Mouse (Mus musculus): ENCODE data around the gene Angel1. TPM values are rescaled to one million over a fixed set of nuclear protein-coding genes. Genes with fewer than 3 reads are reported as not detected.

The Angel1 gene
- polyA plus RNA-seq, 1 experiment = 2.4 TPM

GRCm38 (mm10) chr12:86686551-86687330 lies 39.5 kb downstream of the Angel1 start:
- TF ChIP-seq POLR2A (IDR thresholded peaks at IDR 0.05; ENCODE audit: low read depth, low read length) = no peak
- TF ChIP-seq CTCF (IDR thresholded peaks at IDR 0.05; ENCODE audit: extremely low read depth, insufficient read length, insufficient replicate concordance, low read depth, low read length) = no peak

DNA sequence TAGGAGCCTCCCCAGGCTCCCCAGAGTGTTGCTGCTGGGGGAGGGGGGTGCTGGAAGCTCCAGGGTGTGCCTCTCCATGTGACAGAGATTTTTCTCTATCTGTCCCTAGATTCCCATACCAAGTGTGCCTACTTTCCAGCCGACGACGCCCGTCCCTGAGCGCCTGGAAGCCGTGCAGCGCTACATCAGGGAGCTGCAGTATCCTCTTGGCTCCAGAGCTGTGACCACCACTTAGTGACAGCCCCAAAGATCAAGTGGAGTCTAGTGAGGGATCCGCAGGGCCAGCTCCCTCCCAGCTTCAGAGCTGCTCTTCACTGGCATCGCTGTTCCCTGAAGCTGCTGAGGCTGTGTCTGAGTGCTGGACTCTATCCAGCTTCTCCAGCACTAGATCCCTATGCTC lies 41.0 kb downstream of the Angel1 start:
- WGBS = 73% methylated on average over 9 of the region's 9 CpGs
- no peak for TF ChIP-seq POLR2A (IDR thresholded peaks at IDR 0.05; ENCODE audit: low read depth, low read length)
- TF ChIP-seq CTCF (IDR thresholded peaks at IDR 0.05; ENCODE audit: extremely low read depth, insufficient read length, insufficient replicate concordance, low read depth, low read length) = no peak
- no peaks in the 10 kb centered on the region for H3K4me1 ChIP-seq (ENCODE audit: control insufficient read depth, insufficient read depth, insufficient read length, low read length)

More at GRCm38 (mm10) chr12:86686551-86687330, 39.5 kb downstream of the Angel1 start:
- 53% methylated on average over 13 of the region's 13 CpGs for WGBS
- Histone ChIP-seq H3K4me1 (ENCODE audit: control insufficient read depth, insufficient read depth, insufficient read length, low read length) (no peaks in the 10 kb centered on the region), H3K36me3 (ENCODE audit: control insufficient read depth, insufficient read depth, low read length) (no peaks in the 10 kb centered on the region), H3K4me3 (ENCODE audit: low read depth, low read length) (no peak overlapping the region), H3K27me3 (ENCODE audit: control insufficient read depth, insufficient read depth, low read length) (no peaks in the 10 kb centered on the region), H3K27ac (ENCODE audit: insufficient read depth, low read depth, low read length) (no peak overlapping the region)

GRCm38 (mm10) chr12:86683698-86684097 lies 42.6 kb downstream of the Angel1 start:
- Histone ChIP-seq H3K27me3 (ENCODE audit: control insufficient read depth, insufficient read depth, low read length) (peaks cover 8% of the 10 kb centered on the region), H3K4me3 (ENCODE audit: low read depth, low read length) (no peak overlapping the region), H3K36me3 (ENCODE audit: control insufficient read depth, insufficient read depth, low read length) (no peaks in the 10 kb centered on the region), H3K4me1 (ENCODE audit: control insufficient read depth, insufficient read depth, insufficient read length, low read length) (0 out of 2 replicates have a peak, but pooled peaks cover 3% of the 10 kb centered on the region), H3K27ac (ENCODE audit: insufficient read depth, low read depth, low read length) (no peak overlapping the region)
- 63% methylated on average over 7 of the region's 7 CpGs for WGBS
- TF ChIP-seq POLR2A (IDR thresholded peaks at IDR 0.05; ENCODE audit: low read depth, low read length) = no peak
- TF ChIP-seq CTCF (IDR thresholded peaks at IDR 0.05; ENCODE audit: extremely low read depth, insufficient read length, insufficient replicate concordance, low read depth, low read length) = no peak

More for the DNA sequence above, 41.0 kb downstream of the Angel1 start:
- Histone ChIP-seq H3K36me3 (ENCODE audit: control insufficient read depth, insufficient read depth, low read length) (no peaks in the 10 kb centered on the region), H3K4me3 (ENCODE audit: low read depth, low read length) (no peak overlapping the region), H3K27me3 (ENCODE audit: control insufficient read depth, insufficient read depth, low read length) (no peaks in the 10 kb centered on the region), H3K27ac (ENCODE audit: insufficient read depth, low read depth, low read length) (no peak overlapping the region)

DNA sequence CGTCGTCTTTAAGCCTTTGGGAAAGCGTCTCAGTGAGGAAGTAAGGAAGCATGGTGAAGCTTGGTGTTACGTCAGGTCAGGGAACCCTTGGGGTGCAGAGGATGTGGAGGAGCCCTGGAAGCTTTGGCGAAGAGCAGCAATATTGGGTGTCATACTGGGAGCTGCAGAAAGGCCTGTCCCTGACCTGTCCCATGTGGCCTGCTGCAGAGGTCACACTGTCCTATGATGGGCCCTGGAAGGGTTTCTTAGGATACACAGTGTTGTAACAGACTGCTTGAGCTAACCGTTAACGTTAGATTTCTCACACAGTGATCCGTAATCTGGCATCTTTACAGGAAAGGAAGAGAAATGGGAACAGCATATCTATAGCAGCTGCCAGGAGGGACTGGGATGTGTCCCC lies 44.1 kb downstream of the Angel1 start:
- Histone ChIP-seq H3K27ac (ENCODE audit: insufficient read depth, low read depth, low read length) (no peak overlapping the region), H3K4me1 (ENCODE audit: control insufficient read depth, insufficient read depth, insufficient read length, low read length) (0 out of 2 replicates have a peak, but pooled peaks cover 3% of the 10 kb centered on the region), H3K36me3 (ENCODE audit: control insufficient read depth, insufficient read depth, low read length) (no peaks in the 10 kb centered on the region), H3K27me3 (ENCODE audit: control insufficient read depth, insufficient read depth, low read length) (peaks cover 14% of the 10 kb centered on the region), H3K4me3 (ENCODE audit: low read depth, low read length) (no peak overlapping the region)
- 75% methylated on average over 8 of the region's 8 CpGs for WGBS
- TF ChIP-seq POLR2A (IDR thresholded peaks at IDR 0.05; ENCODE audit: low read depth, low read length) (no peak), CTCF (IDR thresholded peaks at IDR 0.05; ENCODE audit: extremely low read depth, insufficient read length, insufficient replicate concordance, low read depth, low read length) (no peak)

GRCm38 (mm10) chr12:86681626-86682025 lies 44.6 kb downstream of the Angel1 start:
- Histone ChIP-seq H3K36me3 (ENCODE audit: control insufficient read depth, insufficient read depth, low read length) (no peaks in the 10 kb centered on the region), H3K4me3 (ENCODE audit: low read depth, low read length) (no peak overlapping the region), H3K27me3 (ENCODE audit: control insufficient read depth, insufficient read depth, low read length) (peaks cover 14% of the 10 kb centered on the region), H3K4me1 (ENCODE audit: control insufficient read depth, insufficient read depth, insufficient read length, low read length) (0 out of 2 replicates have a peak, but pooled peaks cover 3% of the 10 kb centered on the region), H3K27ac (ENCODE audit: insufficient read depth, low read depth, low read length) (no peak overlapping the region)
- TF ChIP-seq CTCF (IDR thresholded peaks at IDR 0.05; ENCODE audit: extremely low read depth, insufficient read length, insufficient replicate concordance, low read depth, low read length) = no peak
- no peak for TF ChIP-seq POLR2A (IDR thresholded peaks at IDR 0.05; ENCODE audit: low read depth, low read length)
- WGBS = 78% methylated on average over 9 of the region's 9 CpGs

DNA sequence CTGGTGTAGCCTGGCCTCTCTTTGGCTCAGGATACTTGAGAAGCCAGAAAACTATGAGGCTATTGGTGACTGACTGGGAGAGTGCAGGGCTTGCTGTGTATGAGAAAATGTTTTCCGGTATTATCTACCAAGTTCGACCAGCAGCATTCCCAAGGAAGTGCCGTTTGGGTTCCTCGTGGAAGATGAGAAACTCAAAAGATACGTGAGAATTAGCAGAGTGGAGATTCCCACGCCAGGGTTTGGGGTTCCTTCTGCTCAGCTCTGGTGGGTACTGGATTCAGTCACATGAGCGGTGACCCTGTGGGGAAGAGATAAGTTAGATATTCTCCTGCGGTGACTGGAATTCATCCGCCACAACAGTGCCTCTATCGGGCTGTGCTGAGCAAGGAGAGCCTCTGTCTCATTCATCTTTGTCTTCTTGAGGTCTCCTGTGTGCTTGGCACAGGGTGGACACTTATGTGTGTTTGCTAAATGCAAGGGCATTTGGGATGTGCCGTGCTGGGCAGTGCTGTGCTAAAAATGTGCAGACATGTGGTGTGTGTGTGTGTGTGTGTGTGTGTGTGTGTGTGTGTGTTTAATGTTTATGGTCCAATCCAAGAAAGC lies 45.6 kb downstream of the Angel1 start:
- Histone ChIP-seq H3K4me1 (ENCODE audit: control insufficient read depth, insufficient read depth, insufficient read length, low read length) (0 out of 2 replicates have a peak, but pooled peaks cover 3% of the 10 kb centered on the region), H3K4me3 (ENCODE audit: low read depth, low read length) (peak overlapping the region; percentile 8), H3K27ac (ENCODE audit: insufficient read depth, low read depth, low read length) (no peak overlapping the region), H3K27me3 (ENCODE audit: control insufficient read depth, insufficient read depth, low read length) (peaks cover 14% of the 10 kb centered on the region), H3K36me3 (ENCODE audit: control insufficient read depth, insufficient read depth, low read length) (no peaks in the 10 kb centered on the region)
- 31% methylated on average over 11 of the region's 11 CpGs for WGBS
- TF ChIP-seq CTCF (IDR thresholded peaks at IDR 0.05; ENCODE audit: extremely low read depth, insufficient read length, insufficient replicate concordance, low read depth, low read length) (no peak), POLR2A (IDR thresholded peaks at IDR 0.05; ENCODE audit: low read depth, low read length) (no peak)

DNA sequence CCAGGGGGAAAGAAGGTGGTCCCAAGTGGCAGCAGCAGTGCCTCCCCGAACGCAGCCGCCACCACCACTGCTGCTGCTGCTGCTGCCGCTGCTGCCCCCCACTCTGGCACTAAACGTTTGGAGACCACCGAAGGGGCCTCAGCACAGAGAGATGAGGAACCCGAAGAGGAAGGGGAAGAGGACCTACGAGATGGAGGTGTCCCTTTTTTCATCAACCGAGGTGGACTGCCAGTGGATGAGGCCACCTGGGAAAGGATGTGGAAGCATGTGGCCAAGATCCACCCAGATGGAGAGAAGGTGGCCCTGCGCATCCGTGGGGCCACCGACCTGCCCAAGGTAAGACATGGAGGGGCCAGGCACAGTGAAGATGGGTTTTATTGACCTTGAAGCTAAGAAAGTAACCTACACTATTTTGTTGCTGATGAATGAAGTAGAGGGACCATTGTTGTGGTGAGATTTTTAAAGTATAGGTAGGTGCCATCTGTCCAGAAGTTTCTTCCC lies 46.2 kb downstream of the Angel1 start:
- 0 out of 2 replicates have a peak, but pooled peaks cover 3% of the 10 kb centered on the region for H3K4me1 ChIP-seq (ENCODE audit: control insufficient read depth, insufficient read depth, insufficient read length, low read length)
- TF ChIP-seq CTCF (IDR thresholded peaks at IDR 0.05; ENCODE audit: extremely low read depth, insufficient read length, insufficient replicate concordance, low read depth, low read length) = no peak
- WGBS = 36% methylated on average over 12 of the region's 12 CpGs
- peak overlapping the region; percentile 37 for H3K4me3 ChIP-seq (ENCODE audit: low read depth, low read length)
- peaks cover 14% of the 10 kb centered on the region for H3K27me3 ChIP-seq (ENCODE audit: control insufficient read depth, insufficient read depth, low read length)
- H3K27ac ChIP-seq (ENCODE audit: insufficient read depth, low read depth, low read length) = no peak overlapping the region
- no peaks in the 10 kb centered on the region for H3K36me3 ChIP-seq (ENCODE audit: control insufficient read depth, insufficient read depth, low read length)
